Mouse (Mus musculus): ENCODE measurements around the gene Plpp1.

- TF ChIP-seq CTCF (IDR thresholded peaks at IDR 0.05) = no peak
- no peak for TF ChIP-seq POLR2A (IDR thresholded peaks at IDR 0.05; ENCODE audit: insufficient read depth, low read depth, low read length)
Measured at GRCm38 (mm10) chr13:112845931-112846330, 45.3 kb downstream of the Plpp1 start.
